Mouse (Mus musculus): Measurements from ENCODE around the gene Safb. TPM values are rescaled to one million over a fixed set of nuclear protein-coding genes. Genes with fewer than 3 reads are reported as not detected.

Safb gene
- total and polyA plus RNA-seq, 2 experiments from 2014 or later, result 39.8 to 52.9 TPM

DNA sequence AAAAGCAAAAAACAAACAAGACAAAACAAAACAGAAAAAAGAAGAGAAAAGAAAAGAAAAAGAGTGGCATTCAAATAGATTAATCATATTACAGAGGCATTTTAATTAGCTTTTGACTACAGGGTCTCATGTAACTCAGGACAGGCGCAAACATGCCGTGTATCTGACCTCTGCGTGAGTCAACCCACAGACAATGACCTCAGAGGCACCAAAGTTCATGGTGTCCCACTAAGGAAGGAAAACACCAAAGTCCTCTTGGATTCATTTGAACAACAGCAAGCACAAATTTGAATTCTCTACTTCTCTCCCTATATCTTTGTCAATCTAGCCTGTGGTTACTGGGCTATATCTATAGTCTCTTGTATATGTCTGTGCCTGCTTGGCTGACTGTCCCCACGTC is 58.6 kb downstream of the Safb start:
- Histone ChIP-seq H3K36me3 (replicated peaks; ENCODE audit: control insufficient read depth, insufficient read depth, low read length) (no peaks in the 10 kb centered on the region), H3K27me3 (ENCODE audit: control insufficient read depth, insufficient read depth, low read length) (no peaks in the 10 kb centered on the region), H3K4me2 (ENCODE audit: low read depth, low read length) (no peak overlapping the region), H3K4me1 (ENCODE audit: control insufficient read depth, insufficient read depth) (no peaks in the 10 kb centered on the region), H3K27ac (ENCODE audit: low read depth) (no peak overlapping the region), H3K9me3 (replicated peaks; ENCODE audit: control insufficient read depth, low read length) (no peaks in the 10 kb centered on the region), H3K4me3 (ENCODE audit: low read depth, low read length) (no peak overlapping the region), H3K9ac (replicated peaks; ENCODE audit: low read depth, low read length) (no peak overlapping the region)
- 76% methylated on average over 4 of the region's 4 CpGs for WGBS
- DNase-seq (ENCODE audit: low spot score), result no peak
- TF ChIP-seq CTCF (IDR thresholded peaks at IDR 0.05; ENCODE audit: low read depth) (no peak), EP300 (IDR thresholded peaks at IDR 0.05; ENCODE audit: low read depth) (no peak)
- no peak for ATAC-seq (ENCODE audit: insufficient read depth, low read depth)

DNA sequence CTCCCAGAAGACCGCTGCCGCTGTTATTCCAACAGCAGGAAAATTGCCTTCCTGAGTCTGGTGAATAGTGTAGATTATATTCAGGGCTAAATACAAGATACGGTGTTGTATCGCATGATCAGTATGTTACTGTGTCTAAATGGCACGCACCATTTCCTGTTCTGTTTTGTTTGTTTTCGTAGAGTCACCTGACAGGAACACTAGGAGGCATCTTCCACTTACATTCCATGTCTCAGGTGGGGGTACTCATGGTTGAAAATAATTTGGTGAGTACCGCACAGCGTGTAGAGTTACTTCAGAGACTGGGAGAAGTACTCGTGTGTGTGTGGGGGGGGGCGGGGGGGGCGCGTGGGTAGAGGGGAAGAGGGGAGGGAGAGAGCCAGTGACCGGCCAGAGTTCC is 62.9 kb downstream of the Safb start:
- TF ChIP-seq CTCF (IDR thresholded peaks at IDR 0.05; ENCODE audit: low read depth) (no peak), EP300 (IDR thresholded peaks at IDR 0.05; ENCODE audit: low read depth) (no peak)
- no peaks in the 10 kb centered on the region for H3K36me3 ChIP-seq (replicated peaks; ENCODE audit: control insufficient read depth, insufficient read depth, low read length)
- no peak overlapping the region for H3K4me3 ChIP-seq (ENCODE audit: low read depth, low read length)
- no peaks in the 10 kb centered on the region for H3K9me3 ChIP-seq (replicated peaks; ENCODE audit: control insufficient read depth, low read length)
- DNase-seq (ENCODE audit: low spot score) (no peak), ATAC-seq (ENCODE audit: insufficient read depth, low read depth) (no peak)
- no peaks in the 10 kb centered on the region for H3K27me3 ChIP-seq (ENCODE audit: control insufficient read depth, insufficient read depth, low read length)
- H3K9ac ChIP-seq (replicated peaks; ENCODE audit: low read depth, low read length), result no peak overlapping the region
- 46% methylated on average over 13 of the region's 13 CpGs for WGBS
- no peak overlapping the region for H3K27ac ChIP-seq (ENCODE audit: low read depth)
- no peaks in the 10 kb centered on the region for H3K4me1 ChIP-seq (ENCODE audit: control insufficient read depth, insufficient read depth)
- 0 out of 2 replicates have a peak overlapping the region, but pooled peaks have one; percentile 6 for H3K4me2 ChIP-seq (ENCODE audit: low read depth, low read length)

GRCm38 (mm10) chr17:56651801-56652200 is 67.2 kb downstream of the Safb start:
- WGBS, result 28% methylated on average over 10 of the region's 10 CpGs
- no peaks in the 10 kb centered on the region for H3K4me1 ChIP-seq (ENCODE audit: control insufficient read depth, insufficient read depth)
- DNase-seq (ENCODE audit: low spot score), result no peak
- no peaks in the 10 kb centered on the region for H3K36me3 ChIP-seq (replicated peaks; ENCODE audit: control insufficient read depth, insufficient read depth, low read length)
- no peak overlapping the region for H3K27ac ChIP-seq (ENCODE audit: low read depth)
- no peak overlapping the region for H3K9ac ChIP-seq (replicated peaks; ENCODE audit: low read depth, low read length)
- H3K9me3 ChIP-seq (replicated peaks; ENCODE audit: control insufficient read depth, low read length), result no peaks in the 10 kb centered on the region
- TF ChIP-seq EP300 (IDR thresholded peaks at IDR 0.05; ENCODE audit: low read depth) (no peak), CTCF (IDR thresholded peaks at IDR 0.05; ENCODE audit: low read depth) (no peak)
- H3K4me3 ChIP-seq (ENCODE audit: low read depth, low read length), result no peak overlapping the region
- no peak for ATAC-seq (ENCODE audit: insufficient read depth, low read depth)
- H3K4me2 ChIP-seq (ENCODE audit: low read depth, low read length), result no peak overlapping the region
- no peaks in the 10 kb centered on the region for H3K27me3 ChIP-seq (ENCODE audit: control insufficient read depth, insufficient read depth, low read length)

DNA sequence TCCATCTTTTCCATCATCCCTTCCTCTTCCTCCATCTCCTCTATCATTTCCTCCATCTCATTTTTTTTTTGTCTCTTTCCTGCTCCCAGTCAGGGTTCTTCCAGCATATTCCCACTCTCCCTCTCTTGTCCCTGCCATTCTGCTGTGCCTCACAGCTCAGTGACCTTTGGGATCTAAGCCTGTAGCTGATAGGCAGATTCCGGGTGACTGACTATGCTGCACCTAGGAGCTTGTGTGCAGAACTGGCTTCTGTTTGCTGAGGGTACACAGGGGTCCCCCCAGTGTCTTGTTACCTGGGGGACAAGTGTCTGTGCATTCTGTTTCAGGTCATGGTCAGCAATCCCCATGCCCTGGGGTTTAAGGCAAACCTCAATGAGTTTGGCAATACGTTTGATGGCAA is 70.1 kb downstream of the Safb start:
- DNase-seq (ENCODE audit: low spot score) (no peak), ATAC-seq (ENCODE audit: insufficient read depth, low read depth) (no peak)
- no peak overlapping the region for H3K4me3 ChIP-seq (ENCODE audit: low read depth, low read length)
- H3K4me1 ChIP-seq (ENCODE audit: control insufficient read depth, insufficient read depth), result no peaks in the 10 kb centered on the region
- H3K36me3 ChIP-seq (replicated peaks; ENCODE audit: control insufficient read depth, insufficient read depth, low read length), result no peaks in the 10 kb centered on the region
- no peak overlapping the region for H3K27ac ChIP-seq (ENCODE audit: low read depth)
- H3K9me3 ChIP-seq (replicated peaks; ENCODE audit: control insufficient read depth, low read length), result no peaks in the 10 kb centered on the region
- 65% methylated on average over 2 of the region's 2 CpGs for WGBS
- H3K9ac ChIP-seq (replicated peaks; ENCODE audit: low read depth, low read length), result no peak overlapping the region
- TF ChIP-seq EP300 (IDR thresholded peaks at IDR 0.05; ENCODE audit: low read depth) (no peak), CTCF (IDR thresholded peaks at IDR 0.05; ENCODE audit: low read depth) (no peak)
- H3K27me3 ChIP-seq (ENCODE audit: control insufficient read depth, insufficient read depth, low read length), result no peaks in the 10 kb centered on the region
- H3K4me2 ChIP-seq (ENCODE audit: low read depth, low read length), result no peak overlapping the region

DNA sequence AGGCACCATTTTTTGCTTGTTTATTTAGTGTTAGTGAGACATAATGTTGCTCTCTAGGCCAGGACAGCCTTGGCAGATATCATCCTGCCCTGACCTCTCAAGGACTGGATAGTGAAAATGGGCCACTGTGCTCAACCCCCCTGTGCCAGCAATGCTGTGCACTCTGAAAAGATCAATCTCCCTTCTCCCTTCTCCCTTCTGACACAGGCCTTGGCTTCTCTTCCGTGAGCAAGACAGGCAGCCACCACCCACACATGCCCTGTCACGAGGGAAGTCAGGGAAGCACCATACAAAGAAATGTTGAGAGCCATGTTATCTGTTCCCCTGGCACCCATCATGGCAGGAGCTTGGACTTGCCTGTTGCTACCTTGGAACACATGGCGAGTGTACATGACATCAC is 70.7 kb downstream of the Safb start:
- Histone ChIP-seq H3K4me1 (ENCODE audit: control insufficient read depth, insufficient read depth) (no peaks in the 10 kb centered on the region), H3K9ac (replicated peaks; ENCODE audit: low read depth, low read length) (no peak overlapping the region), H3K27ac (ENCODE audit: low read depth) (no peak overlapping the region), H3K4me2 (ENCODE audit: low read depth, low read length) (no peak overlapping the region), H3K36me3 (replicated peaks; ENCODE audit: control insufficient read depth, insufficient read depth, low read length) (no peaks in the 10 kb centered on the region), H3K27me3 (ENCODE audit: control insufficient read depth, insufficient read depth, low read length) (no peaks in the 10 kb centered on the region), H3K4me3 (ENCODE audit: low read depth, low read length) (no peak overlapping the region), H3K9me3 (replicated peaks; ENCODE audit: control insufficient read depth, low read length) (no peaks in the 10 kb centered on the region)
- no peak for DNase-seq (ENCODE audit: low spot score)
- WGBS, result 59% methylated on average over 3 of the region's 3 CpGs
- 0 out of 2 replicates have a peak, but pooled peaks have one; percentile 27 for ATAC-seq (ENCODE audit: insufficient read depth, low read depth)
- no peak for TF ChIP-seq CTCF (IDR thresholded peaks at IDR 0.05; ENCODE audit: low read depth)
- no peak for TF ChIP-seq EP300 (IDR thresholded peaks at IDR 0.05; ENCODE audit: low read depth)

Other genes with a start within 250 kb of the Safb start
- 136 and 138 TPM in 2 replicates for gene Ptprs, start 108.3 kb upstream of the Safb start, total RNA-seq (2014; rRNA removed; ENCODE audit: low replicate concordance)
- 15.7 and 15.9 TPM in 2 replicates for gene Ptprs, start 108.3 kb upstream of the Safb start, polyA plus RNA-seq (2015; fragmentation: Nextera tagmentation; extraction: Ambion mirVana)
- gene Znrf4, start 72.4 kb upstream of the Safb start, total RNA-seq (2014; rRNA removed; ENCODE audit: low replicate concordance), result not detected in 2 replicates
- gene Znrf4, start 72.4 kb upstream of the Safb start, polyA plus RNA-seq (2015; fragmentation: Nextera tagmentation; extraction: Ambion mirVana), result not detected in 2 replicates
- not detected in 2 replicates for gene Gm20219, start 30.4 kb upstream of the Safb start, total RNA-seq (2014; rRNA removed; ENCODE audit: low replicate concordance)
- gene Gm20219, start 30.4 kb upstream of the Safb start, polyA plus RNA-seq (2015; fragmentation: Nextera tagmentation; extraction: Ambion mirVana), result 0.08 and 0.30 TPM in 2 replicates
- gene Safb2, start 240 bp upstream of the Safb start, total RNA-seq (2014; rRNA removed; ENCODE audit: low replicate concordance), result 16.4 and 63.4 TPM in 2 replicates
- gene Safb2, start 240 bp upstream of the Safb start, polyA plus RNA-seq (2015; fragmentation: Nextera tagmentation; extraction: Ambion mirVana), result 22.9 and 24.9 TPM in 2 replicates
- gene 2410015M20Rik, start 24.9 kb downstream of the Safb start, total RNA-seq (2014; rRNA removed; ENCODE audit: low replicate concordance), result 199 and 207 TPM in 2 replicates
- 527 and 554 TPM in 2 replicates for gene 2410015M20Rik, start 24.9 kb downstream of the Safb start, polyA plus RNA-seq (2015; fragmentation: Nextera tagmentation; extraction: Ambion mirVana)
- gene Rpl36, start 28.6 kb downstream of the Safb start, total RNA-seq (2014; rRNA removed; ENCODE audit: low replicate concordance), result 1,192 and 2,008 TPM in 2 replicates
- gene Rpl36, start 28.6 kb downstream of the Safb start, polyA plus RNA-seq (2015; fragmentation: Nextera tagmentation; extraction: Ambion mirVana), result 1,600 and 1,704 TPM in 2 replicates
- gene Lonp1, start 42.1 kb downstream of the Safb start, total RNA-seq (2014; rRNA removed; ENCODE audit: low replicate concordance), result 109 and 115 TPM in 2 replicates
- gene Lonp1, start 42.1 kb downstream of the Safb start, polyA plus RNA-seq (2015; fragmentation: Nextera tagmentation; extraction: Ambion mirVana), result 43.6 and 46.4 TPM in 2 replicates
- gene Catsperd, start 43.3 kb downstream of the Safb start, total RNA-seq (2014; rRNA removed; ENCODE audit: low replicate concordance), result not detected in 2 replicates
- 0.20 and 0.23 TPM in 2 replicates for gene Catsperd, start 43.3 kb downstream of the Safb start, polyA plus RNA-seq (2015; fragmentation: Nextera tagmentation; extraction: Ambion mirVana)
- 60.9 and 64.7 TPM in 2 replicates for gene Ranbp3, start 88.5 kb downstream of the Safb start, total RNA-seq (2014; rRNA removed; ENCODE audit: low replicate concordance)
- 38.8 and 40.6 TPM in 2 replicates for gene Ranbp3, start 88.5 kb downstream of the Safb start, polyA plus RNA-seq (2015; fragmentation: Nextera tagmentation; extraction: Ambion mirVana)
- 892 and 948 TPM in 2 replicates for gene Ndufa11, start 132.9 kb downstream of the Safb start, total RNA-seq (2014; rRNA removed; ENCODE audit: low replicate concordance)
- 1,914 and 1,978 TPM in 2 replicates for gene Ndufa11, start 132.9 kb downstream of the Safb start, polyA plus RNA-seq (2015; fragmentation: Nextera tagmentation; extraction: Ambion mirVana)
- 15.1 and 16.3 TPM in 2 replicates for gene Vmac, start 133.2 kb downstream of the Safb start, total RNA-seq (2014; rRNA removed; ENCODE audit: low replicate concordance)
- gene Vmac, start 133.2 kb downstream of the Safb start, polyA plus RNA-seq (2015; fragmentation: Nextera tagmentation; extraction: Ambion mirVana), result 10.7 and 11.0 TPM in 2 replicates
- 83.1 and 104 TPM in 2 replicates for gene Nrtn, start 172.7 kb downstream of the Safb start, total RNA-seq (2014; rRNA removed; ENCODE audit: low replicate concordance)
- gene Nrtn, start 172.7 kb downstream of the Safb start, polyA plus RNA-seq (2015; fragmentation: Nextera tagmentation; extraction: Ambion mirVana), result 33.9 and 35.5 TPM in 2 replicates
- 25.8 and 28.9 TPM in 2 replicates for gene Dus3l, start 179.9 kb downstream of the Safb start, total RNA-seq (2014; rRNA removed; ENCODE audit: low replicate concordance)
- gene Dus3l, start 179.9 kb downstream of the Safb start, polyA plus RNA-seq (2015; fragmentation: Nextera tagmentation; extraction: Ambion mirVana), result 21.1 and 23.0 TPM in 2 replicates
- gene Prr22, start 185.4 kb downstream of the Safb start, total RNA-seq (2014; rRNA removed; ENCODE audit: low replicate concordance), result 0.62 TPM in 1 of 2 replicates, not detected in the other
- gene Prr22, start 185.4 kb downstream of the Safb start, polyA plus RNA-seq (2015; fragmentation: Nextera tagmentation; extraction: Ambion mirVana), result 0.49 and 0.67 TPM in 2 replicates
- gene Rfx2, start 246.2 kb downstream of the Safb start, total RNA-seq (2014; rRNA removed; ENCODE audit: low replicate concordance), result 7.0 and 17.9 TPM in 2 replicates
- 2.6 and 3.5 TPM in 2 replicates for gene Rfx2, start 246.2 kb downstream of the Safb start, polyA plus RNA-seq (2015; fragmentation: Nextera tagmentation; extraction: Ambion mirVana)